Mouse (Mus musculus): ENCODE data around the gene Susd3.

The Susd3 gene

DNA sequence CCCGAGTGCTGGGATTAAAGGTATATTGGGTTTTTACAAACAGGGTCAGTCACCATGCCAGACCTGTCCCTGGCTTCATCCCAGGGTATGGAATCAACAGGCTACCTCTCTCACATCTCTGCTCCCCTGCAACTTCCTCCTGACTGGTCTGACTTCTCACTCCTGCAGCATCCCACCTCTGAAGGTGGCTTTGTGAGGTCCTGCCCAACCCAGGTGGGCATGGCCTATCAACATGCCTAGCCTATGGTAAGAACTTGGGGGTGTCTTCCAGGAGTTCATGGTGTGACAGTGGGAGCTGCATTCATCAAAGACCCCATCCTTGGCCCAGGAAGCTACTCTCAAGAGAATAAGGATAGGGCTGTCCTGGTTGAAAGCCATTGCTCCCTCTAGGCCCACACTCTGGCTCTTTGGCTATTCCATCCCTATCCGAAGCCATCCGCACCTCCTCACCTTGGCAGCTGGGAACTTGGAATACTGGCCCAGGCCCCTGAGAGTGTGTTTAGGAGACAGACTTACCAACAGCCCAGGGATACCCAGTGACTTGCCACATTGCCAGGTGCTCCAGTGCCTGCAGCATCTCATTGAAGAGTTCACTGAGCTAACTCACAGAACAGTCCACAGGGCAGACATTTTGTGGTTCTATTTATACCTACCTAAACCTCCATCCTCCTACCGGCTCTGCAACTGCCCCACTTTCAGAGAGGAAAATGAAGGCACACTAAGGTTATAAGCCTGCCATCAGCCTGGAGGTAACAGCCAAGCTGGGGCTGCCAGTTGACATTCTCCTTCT is 35.6 kb downstream of the Susd3 start:
- no peak for DNase-seq (ENCODE audit: low spot score in 2 of 2)

DNA sequence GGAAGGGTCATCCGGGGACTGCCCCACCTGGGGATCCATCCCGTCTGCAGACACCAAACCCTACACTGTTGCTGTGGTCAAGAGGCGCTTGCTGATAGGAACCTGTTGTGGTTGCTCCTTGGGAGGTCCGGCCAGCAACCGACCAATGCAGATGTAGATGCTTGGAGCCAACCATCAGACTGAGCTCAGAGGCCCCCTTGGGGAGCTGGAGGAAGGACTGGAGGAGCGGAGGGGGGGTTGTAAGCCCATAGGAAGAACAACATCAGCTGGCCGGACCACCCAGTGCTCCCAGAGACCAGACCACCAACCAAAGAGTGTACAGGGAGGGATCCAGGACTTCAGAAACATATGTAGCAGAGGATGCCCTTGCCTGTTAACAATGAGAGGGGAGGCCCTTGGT is 39.2 kb downstream of the Susd3 start:
- DNase-seq (ENCODE audit: low spot score in 2 of 2), result no peak

DNA sequence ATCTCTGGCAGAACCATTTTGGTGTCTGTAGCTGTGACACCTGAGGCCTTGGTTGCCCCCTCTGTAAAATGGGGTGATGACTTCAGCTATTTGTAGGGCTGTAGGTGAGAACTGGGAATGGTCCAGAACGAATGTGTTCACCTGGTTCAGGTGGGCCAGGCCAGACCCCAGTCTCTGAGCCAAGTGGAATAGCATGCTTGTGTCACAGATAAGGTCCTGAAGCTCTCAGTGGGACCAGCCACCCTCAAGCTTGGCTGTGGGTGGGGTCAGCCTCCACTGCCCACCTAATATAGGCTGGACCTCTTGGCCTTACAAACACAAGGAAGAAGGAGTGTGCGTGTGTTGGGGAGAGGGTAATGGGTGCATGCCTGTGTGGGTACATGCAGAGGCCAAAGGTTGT is 42.2 kb downstream of the Susd3 start:
- DNase-seq (ENCODE audit: low spot score in 2 of 2), result no peak

DNA sequence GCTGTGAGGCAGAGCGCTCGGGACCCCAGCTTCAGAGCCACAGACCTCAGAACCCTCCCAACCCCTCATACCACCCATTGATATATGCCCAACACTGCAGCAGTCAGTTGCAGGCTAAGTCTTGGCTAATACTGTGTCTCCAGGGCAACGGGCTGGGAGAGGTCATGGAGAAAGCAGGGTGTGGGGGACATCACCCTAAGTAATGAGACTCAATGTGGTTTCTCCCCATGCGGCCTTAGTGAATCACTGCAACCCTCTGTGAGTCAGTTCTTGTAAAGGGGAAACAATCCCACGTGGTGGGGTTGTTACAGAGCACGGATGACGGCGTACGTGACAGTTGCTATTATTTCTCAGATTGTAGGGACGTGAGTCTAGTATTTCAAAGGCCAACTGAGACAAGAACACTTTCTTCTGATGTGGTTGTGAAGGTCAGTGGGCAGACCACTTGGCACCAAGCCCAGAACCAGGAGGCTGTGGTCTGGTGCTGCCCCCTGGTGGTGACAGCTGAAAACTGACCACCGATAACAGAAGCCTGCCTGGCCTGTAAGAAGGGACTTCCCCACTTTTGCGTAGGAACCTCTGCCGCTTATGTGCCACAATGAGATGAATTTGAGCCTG is 43.0 kb downstream of the Susd3 start:
- DNase-seq (ENCODE audit: low spot score in 2 of 2), result peak; percentile 83 to 84

DNA sequence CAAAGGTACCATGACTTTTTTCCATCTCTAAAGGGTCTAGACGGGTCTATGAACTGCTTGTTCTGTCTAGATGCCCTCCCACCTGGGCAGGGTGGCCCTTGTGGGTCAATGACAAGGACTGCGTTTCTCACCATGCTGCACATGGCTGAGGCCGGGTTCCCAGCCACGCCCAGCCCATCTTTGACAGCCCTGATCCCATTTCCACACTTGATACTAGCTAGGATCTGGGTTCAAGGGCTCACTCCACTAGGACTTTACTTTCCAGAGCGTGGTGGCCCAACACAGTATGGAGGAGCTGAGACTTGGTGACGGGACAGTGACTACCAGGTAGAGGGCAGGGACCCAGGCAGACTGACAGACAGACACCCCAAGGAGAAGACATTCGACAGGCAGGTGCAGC is 46.0 kb downstream of the Susd3 start:
- no peak for DNase-seq (ENCODE audit: low spot score in 2 of 2)

DNA sequence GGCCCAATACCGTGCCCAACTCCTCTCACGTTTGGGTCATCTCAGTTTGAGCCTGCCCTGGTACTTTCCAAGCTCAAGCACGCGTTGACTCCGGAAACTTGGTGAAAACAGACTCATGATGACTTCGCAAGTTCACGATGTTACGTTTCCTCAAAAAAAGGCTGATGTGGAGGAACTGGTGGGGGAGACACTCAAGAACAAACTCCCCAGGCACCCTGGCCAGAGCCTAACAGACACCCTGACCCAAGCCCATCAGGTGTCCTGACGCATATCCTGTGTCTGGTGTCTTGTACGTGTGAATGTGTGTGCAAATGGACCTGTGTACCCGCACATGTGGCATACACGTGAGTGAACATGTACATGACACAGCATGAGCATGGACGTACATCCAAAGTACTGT is 47.8 kb downstream of the Susd3 start:
- no peak for DNase-seq (ENCODE audit: low spot score in 2 of 2)

DNA sequence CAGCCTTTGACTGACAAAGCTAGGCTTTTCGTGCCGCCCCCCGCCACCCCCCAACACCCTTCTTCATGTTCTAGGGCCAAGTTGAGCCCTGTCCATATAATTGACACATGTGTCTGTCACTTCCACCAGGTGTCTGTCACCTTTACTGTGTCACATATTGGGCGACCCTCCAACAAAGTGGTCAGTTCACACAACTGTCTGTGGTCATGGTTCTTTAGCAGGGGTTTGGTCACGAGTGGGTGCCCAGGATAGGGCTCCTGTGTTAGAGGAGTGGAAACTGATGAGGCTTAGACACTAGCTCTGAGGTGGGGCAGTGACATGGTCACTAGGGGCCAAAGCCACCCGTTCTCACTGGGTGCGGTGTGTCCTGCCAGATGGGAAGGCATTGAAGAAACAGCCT is 48.6 kb downstream of the Susd3 start:
- DNase-seq (ENCODE audit: low spot score in 2 of 2), result no peak

DNA sequence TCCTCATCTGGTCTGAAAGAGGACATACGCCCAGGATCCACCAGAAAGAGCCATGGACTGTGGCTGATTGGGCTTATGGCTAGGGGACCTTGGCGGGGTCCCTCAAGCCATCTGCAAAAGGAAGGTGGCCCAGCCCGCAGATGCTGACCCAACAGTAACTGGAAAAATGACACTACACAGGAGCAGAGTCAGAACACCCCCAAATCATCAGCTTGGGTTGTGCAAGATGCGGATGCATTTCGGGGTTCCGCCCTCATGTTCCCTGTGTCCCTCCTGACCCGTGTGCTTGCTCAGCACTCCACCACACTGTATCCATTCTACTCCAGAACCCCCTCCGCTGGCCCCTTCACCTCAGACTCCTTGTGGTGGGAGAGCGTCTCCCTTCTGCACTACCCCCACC is 49.8 kb downstream of the Susd3 start:
- DNase-seq (ENCODE audit: low spot score in 2 of 2), result no peak

DNA sequence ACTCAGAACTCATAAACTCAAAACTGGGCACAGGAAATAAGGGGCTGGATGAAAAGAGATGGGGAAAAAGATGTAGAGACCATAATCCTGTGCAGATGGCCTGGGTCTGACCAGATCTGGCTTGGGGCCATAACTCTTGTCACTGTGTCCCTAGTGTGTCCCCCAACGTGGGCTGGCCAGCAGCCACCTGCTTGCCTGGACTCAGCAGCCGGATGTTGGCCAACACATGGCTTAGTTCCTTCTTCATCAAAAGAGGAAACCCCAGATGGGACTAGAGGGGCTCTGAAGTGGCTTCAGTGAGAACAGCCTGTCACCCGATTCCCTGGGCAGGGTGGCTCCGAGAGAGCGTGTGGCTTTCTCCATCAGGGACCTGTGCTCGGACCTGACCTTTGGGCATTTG is 51.7 kb downstream of the Susd3 start:
- DNase-seq (ENCODE audit: low spot score in 2 of 2), result no peak

DNA sequence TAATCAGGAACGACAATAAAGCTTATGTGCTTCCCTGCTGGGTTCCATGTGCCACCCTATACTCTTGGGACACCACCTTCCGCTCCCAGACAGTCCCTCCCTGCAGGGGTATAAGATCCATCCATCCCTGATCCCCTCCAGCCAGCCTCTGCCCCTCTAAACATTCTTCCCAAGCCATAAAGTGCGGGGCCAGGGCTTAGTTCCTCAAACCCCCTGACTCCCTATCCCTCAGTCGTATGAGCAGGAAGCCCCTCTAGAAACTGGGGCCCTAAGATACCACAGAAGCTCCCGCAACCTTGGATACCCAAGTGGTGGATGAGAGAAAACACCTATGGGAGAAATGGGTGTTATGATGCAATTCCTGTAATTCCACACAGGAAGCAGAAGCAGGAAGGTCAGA is 52.3 kb downstream of the Susd3 start:
- no peak for DNase-seq (ENCODE audit: low spot score in 2 of 2)

DNA sequence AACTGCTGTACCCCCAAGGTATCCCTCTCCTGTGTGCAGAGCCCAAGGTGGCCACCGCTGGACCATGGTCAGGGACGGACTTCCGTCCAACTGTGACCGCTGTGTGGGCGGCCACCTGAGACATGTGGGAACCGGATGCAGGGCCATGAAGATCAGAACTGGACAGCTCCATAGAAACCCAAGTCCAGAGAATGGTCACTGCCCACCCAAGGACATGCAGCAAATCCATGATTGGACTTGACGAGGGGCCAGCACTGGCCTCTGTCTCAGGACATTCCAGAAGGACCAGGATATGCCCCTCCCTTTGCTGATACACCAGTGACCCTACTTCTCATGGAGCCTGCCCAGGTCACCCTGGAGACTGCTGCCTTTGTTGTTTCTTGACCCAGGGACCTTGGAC is 52.9 kb downstream of the Susd3 start:
- no peak for DNase-seq (ENCODE audit: low spot score in 2 of 2)

DNA sequence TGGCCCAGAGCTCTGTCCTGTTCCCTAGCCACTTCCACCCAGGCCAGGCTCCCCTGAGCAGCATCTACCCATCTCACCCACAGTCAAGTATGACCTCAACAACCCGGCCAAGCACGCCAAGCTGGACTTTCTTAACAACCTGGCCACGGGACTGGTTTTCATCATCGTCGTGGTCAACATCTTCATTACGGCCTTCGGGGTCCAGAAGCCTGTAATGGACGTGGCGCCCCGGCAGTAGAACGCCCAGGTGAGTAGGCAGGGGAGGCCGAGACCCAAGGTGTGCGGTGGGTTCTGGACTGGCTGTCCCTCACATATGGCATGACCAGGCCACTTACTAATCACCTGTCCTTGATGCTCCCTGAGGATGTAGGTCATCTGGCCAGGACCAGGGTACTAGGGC is 53.7 kb downstream of the Susd3 start:
- DNase-seq (ENCODE audit: low spot score in 2 of 2), result no peak

DNA sequence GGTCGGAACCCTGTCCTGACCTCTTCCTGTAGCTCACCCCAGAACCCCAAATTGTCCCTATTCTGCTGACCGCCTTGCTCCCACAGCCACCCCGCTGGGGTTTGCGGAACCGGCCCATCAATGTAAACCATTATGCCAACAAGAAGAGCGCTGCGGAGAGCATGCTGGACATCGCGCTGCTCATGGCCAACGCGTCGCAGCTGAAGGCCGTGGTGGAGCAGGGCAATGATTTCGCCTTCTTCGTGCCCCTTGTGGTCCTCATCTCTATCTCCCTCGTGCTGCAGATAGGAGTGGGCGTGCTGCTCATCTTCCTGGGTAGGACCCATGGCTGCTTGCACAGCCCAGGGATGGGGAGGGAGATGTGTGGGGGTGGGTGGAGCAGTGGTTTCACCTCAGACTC is 54.9 kb downstream of the Susd3 start:
- no peak for DNase-seq (ENCODE audit: low spot score in 2 of 2)

DNA sequence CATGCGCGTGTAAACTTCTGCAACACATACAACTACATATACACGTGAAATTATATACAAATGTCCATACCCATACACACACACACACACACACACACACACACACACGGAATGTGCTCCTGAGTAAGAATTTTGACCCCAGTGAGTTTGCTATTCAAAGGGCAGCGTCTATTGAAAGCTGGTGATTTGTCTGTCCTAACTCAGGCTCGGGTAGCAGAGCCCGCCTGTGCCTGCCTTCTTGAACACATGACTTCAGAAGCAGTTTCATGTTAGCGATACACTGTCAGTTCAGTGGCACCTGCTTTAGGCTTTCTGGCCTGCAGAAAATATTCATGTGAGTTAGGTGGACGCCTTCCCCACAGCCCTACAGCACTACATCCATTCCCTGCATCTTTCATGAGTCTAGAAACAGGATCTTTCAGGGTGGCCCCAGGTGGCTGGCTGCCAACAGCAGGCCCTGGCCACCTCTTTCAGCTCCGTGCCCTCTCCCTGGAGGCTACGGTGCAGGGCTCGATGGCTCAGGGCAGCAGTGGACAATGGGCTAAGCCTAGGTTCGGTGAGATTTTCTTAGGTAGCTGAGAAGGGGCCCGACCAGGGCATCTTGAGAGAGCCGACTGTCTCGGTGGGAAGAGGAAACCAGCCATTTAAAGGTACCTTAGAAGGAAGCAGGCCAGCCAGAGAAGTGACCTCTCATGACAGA is 56.2 kb downstream of the Susd3 start:
- no peak for DNase-seq (ENCODE audit: low spot score in 2 of 2)

DNA sequence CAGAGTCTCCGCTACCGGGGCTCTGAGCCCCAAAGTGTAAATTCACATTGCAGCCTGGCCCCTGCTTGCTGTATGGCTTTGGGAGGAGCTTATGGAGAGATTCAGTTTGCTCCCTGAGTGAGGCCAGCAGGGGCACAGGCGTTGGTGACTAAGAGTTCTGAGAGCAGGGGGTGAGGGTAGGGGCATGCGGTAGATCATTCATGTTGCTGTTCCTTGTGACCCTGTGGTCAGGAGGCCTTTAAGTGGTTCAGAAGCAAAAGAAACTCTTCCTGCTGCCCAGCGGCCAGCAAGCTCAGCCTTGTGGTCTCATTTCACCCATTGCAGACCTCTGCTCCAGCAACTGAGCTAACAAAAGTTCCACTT is 56.9 kb downstream of the Susd3 start:
- DNase-seq (ENCODE audit: low spot score in 2 of 2), result no peak

DNA sequence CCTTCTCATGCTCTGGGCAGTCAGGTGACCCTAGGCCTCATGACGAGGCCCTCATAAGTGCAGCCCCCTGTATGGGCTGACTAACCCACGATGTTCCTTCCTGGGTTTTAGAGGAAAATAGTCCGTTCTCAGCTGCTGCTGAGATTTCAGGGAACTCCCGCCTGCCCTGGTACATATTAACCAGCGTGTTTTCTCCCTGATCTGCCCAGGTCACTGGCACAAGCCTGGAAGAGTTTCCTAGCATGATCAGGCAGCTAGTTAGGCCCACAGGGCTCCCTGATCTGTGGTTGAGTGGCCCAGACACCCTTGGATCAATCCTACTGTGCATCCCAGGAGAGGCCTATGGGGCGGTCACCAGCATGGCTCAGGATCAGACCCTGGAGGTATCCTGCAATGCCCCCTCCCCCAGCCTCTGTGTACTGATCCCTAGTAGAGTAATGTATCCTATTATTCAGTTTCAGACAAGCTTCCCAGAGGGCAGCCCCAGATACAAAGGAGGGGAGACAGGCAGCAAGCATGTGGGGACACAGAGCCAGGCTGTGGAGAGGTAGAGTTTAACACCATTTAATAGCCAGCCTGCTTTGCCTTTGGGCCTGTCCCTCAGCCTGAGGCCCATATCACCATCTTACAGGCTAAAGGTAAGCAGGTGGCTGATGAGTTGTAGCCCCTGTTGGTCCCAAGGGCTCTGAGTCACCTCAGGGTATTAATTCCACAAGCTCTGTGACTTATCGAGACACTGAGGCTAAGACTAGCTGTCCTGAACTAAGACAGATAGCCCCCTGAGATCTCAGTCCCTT is 57.4 kb downstream of the Susd3 start:
- no peak for DNase-seq (ENCODE audit: low spot score in 2 of 2)

DNA sequence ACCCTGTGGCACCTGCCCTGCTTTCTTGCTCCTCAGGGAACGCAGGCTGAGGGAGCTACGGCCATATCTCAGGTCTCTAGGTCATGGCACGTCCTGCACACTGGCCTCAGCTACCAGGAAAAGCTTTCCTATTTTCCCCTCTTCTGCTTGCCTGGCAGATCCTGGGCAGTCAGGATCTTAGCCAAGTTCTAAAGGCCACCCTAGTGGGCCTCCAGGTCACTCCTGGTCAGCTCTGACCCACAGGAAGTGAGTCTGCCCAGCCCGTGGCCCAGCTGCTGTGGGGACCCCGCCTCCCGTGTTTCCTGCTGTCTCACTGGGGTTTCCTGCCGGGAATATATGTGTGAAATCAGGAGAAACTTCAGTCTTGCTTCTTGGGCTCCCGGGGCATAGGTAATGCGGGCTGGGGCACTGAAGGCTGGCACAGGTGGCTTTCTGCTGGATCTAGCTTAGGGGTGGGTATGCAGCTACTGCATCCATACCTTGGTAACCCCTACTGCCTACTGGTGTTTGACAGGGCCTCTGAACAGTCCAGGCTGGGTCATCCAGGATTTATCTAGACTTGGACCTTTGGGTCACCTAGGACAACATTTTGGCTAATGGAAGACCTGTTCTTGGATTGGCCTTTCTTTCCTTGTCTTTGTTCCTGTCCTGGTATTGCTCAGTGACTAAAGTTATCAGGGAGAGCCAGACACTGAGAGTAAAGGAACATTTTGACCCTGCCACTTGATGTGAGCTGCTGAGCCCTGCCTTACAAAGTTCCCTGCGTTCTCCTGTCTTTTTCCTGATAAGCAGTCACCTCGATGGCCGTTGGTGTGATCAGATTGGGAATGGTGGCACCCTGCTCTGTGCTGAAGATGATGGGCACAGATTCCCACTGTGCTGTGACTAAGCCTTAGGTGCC is 58.3 kb downstream of the Susd3 start:
- DNase-seq (ENCODE audit: low spot score in 2 of 2), result no peak

DNA sequence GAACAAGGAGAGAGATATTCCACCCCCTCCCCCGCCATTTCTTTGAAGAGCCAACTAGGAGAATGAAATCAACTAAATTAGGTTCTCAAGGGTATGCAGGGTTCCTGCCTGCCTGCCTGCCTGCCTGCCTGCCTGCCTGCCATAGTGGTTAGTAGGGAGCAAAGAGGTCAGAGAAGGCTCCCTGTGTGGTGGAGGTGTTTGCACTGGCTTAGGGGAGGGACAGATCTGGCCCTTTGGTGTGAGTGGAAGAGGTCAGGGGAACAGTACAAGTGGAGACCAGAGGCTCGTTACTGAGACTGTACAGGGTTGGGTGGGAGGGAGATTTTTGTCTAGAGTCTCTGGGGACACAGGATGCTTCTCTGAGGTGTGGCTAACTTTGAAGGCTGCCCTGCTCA is 59.5 kb downstream of the Susd3 start:
- DNase-seq (ENCODE audit: low spot score in 2 of 2), result no peak

DNA sequence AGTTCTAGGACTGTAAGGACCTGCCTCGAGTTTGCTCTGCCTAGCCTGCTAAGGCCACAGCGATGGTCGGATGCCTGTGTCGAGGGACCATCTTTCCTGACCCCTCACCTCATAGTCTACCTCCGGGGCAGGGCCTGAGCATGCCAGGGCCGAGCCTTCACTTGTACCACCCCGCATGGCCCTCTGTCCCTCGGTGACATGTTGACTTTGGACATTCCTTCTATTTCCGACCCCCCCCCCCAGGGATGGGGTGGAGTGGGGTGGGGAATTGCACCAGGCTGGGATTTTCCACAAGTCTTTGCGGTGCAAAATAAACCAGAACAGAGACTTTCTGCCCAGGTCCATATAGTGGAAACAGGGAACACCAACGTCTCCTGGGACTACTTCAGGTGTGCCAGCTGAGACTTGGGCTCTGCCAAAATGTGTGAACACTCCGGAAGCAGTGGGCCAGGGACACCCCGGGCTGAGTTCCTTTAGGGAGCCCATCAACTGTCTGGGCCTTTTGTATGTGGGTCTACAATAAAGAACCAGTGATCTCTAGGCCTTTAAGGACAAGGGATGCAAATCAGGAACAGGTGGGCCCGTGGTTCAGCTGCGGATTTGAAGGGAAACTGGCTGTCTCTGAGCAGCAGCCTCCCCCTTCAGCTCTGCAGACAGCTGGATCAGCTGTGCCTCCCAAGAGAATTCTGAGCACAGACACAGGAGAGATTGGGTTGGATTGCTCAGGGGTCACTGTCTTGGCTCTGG is 60.1 kb downstream of the Susd3 start:
- no peak for DNase-seq (ENCODE audit: low spot score in 2 of 2)
